Mouse (Mus musculus) stomach, embryonic 16.5 days (tissue): Measurements from ENCODE around the gene Akt1s1. TPM values are rescaled to one million over a fixed set of nuclear protein-coding genes. Genes with fewer than 3 reads are reported as not detected.

Experiments
- ATAC-seq: fragments of 200-750 bp; cut with Nextera tagmentation; 2 replicates; pipeline ENCODE4 v1.8.0; 2017; ENCODE audit warnings: moderate number of reproducible peaks, moderate TSS enrichment; ENCODE audit not compliant: insufficient read depth, low FRiP score
- H3K27ac ChIP-seq: fragments of 300-500 bp; sonication (generic); 2 replicates; pipeline ENCODE4 v1.5.1; 2014; ENCODE audit warnings: low read length
- H3K27me3 ChIP-seq: fragments of 300-500 bp; sonication (generic); 2 replicates; pipeline ENCODE4 v1.6.1; 2014; ENCODE audit warnings: low read length, control low read depth, mixed read lengths; ENCODE audit not compliant: control insufficient read depth, insufficient read depth
- H3K36me3 ChIP-seq: fragments of 300-500 bp; sonication (generic); 2 replicates; pipeline ENCODE4 v1.6.1; 2014; ENCODE audit warnings: low read length; ENCODE audit not compliant: control insufficient read depth, insufficient read depth
- H3K4me1 ChIP-seq: fragments of 300-500 bp; sonication (generic); 2 replicates; pipeline ENCODE4 v1.6.1; 2014; ENCODE audit warnings: low read length, control low read depth, mixed read lengths; ENCODE audit not compliant: control insufficient read depth, insufficient read depth
- H3K4me2 ChIP-seq: fragments of 300-500 bp; sonication (generic); 2 replicates; pipeline ENCODE4 v1.6.1; 2014; ENCODE audit warnings: low read depth, low read length, mixed read lengths
- H3K4me3 ChIP-seq: fragments of 300-500 bp; sonication (generic); replicated peaks from 2 replicates; pipeline ENCODE4 v1.5.1; 2014; ENCODE audit warnings: mild to moderate bottlenecking, low read length
- H3K9ac ChIP-seq: fragments of 300-500 bp; sonication (generic); 2 replicates; pipeline ENCODE4 v1.6.1; 2014; ENCODE audit warnings: low read length
- H3K9me3 ChIP-seq: fragments of 300-500 bp; sonication (generic); replicated peaks from 2 replicates; pipeline ENCODE4 v1.6.1; 2016; ENCODE audit warnings: low read length, control low read depth; ENCODE audit not compliant: control insufficient read depth
- WGBS: fragments of 180-500 bp; shearing (Covaris S2); extraction: QIAGEN DNeasy Blood & Tissue Kit; methylation state at CpG from one replicate; pipeline ENCODE4 v1.1.7; 2014; 5-methylcytosine and 5-hydroxymethylcytosine counted together
- polyA plus RNA-seq: library from polyadenylated mRNA; unstranded; fragments of >200 nt; fragmentation: Nextera tagmentation; extraction: Ambion mirVana; gene quantifications from 2 replicates; pipeline ENCODE4 v1.2.1, GENCODE M21; 2015

Akt1s1 gene
- polyA plus RNA-seq, 1 experiment from 2014 or later, result 83.1 TPM

GRCm38 (mm10) chr7:44888256-44889105, 39.7 kb downstream of the Akt1s1 start:
- Histone ChIP-seq H3K4me3 (no peak overlapping the region), H3K36me3 (peaks cover 3% of the 10 kb centered on the region; the same call in 1 of the 2 replicates), H3K4me2 (no peak overlapping the region), H3K27ac (0 out of 2 replicates have a peak overlapping the region, but pooled peaks have one; percentile 10), H3K9ac (no peak overlapping the region), H3K27me3 (no peaks in the 10 kb centered on the region), H3K4me1 (peaks cover 17% of the 10 kb centered on the region), H3K9me3 (no peaks in the 10 kb centered on the region)
- WGBS, result 77% methylated on average over 13 of the region's 13 CpGs
- no peak for ATAC-seq

GRCm38 (mm10) chr7:44890180-44890579, 41.4 kb downstream of the Akt1s1 start:
- H3K4me3 ChIP-seq, result no peak overlapping the region
- no peak overlapping the region for H3K4me2 ChIP-seq
- H3K36me3 ChIP-seq, result no peaks in the 10 kb centered on the region
- no peak for ATAC-seq
- 72% methylated on average over 6 of the region's 7 CpGs for WGBS
- no peaks in the 10 kb centered on the region for H3K27me3 ChIP-seq
- no peak overlapping the region for H3K27ac ChIP-seq
- H3K9ac ChIP-seq, result 0 out of 2 replicates have a peak overlapping the region, but pooled peaks have one; percentile 24
- H3K9me3 ChIP-seq, result no peaks in the 10 kb centered on the region
- peaks cover 24% of the 10 kb centered on the region for H3K4me1 ChIP-seq

GRCm38 (mm10) chr7:44890737-44891136, 41.9 kb downstream of the Akt1s1 start:
- H3K27ac ChIP-seq, result no peak overlapping the region
- H3K36me3 ChIP-seq, result no peaks in the 10 kb centered on the region
- H3K9me3 ChIP-seq, result no peaks in the 10 kb centered on the region
- ATAC-seq, result no peak
- H3K4me2 ChIP-seq, result peak overlapping the region; percentile 92
- peaks cover 27% of the 10 kb centered on the region for H3K4me1 ChIP-seq
- H3K27me3 ChIP-seq, result no peaks in the 10 kb centered on the region
- 0 out of 2 replicates have a peak overlapping the region, but pooled peaks have one; percentile 94 for H3K9ac ChIP-seq
- WGBS, result 84% methylated on average over 4 of the region's 4 CpGs
- peak overlapping the region; percentile 92; the same call in 1 of the 2 replicates for H3K4me3 ChIP-seq

GRCm38 (mm10) chr7:44891611-44892010, 42.8 kb downstream of the Akt1s1 start:
- Histone ChIP-seq H3K36me3 (no peaks in the 10 kb centered on the region), H3K9ac (peak overlapping the region; percentile 94), H3K27me3 (no peaks in the 10 kb centered on the region), H3K4me1 (peaks cover 29% of the 10 kb centered on the region), H3K27ac (peak overlapping the region; percentile 98), H3K4me3 (peak overlapping the region; percentile 92), H3K9me3 (no peaks in the 10 kb centered on the region), H3K4me2 (peak overlapping the region; percentile 92)
- ATAC-seq, result no peak
- WGBS, result 15% methylated on average over 6 of the region's 6 CpGs

- H3K9me3 ChIP-seq, result no peaks in the 10 kb centered on the region
- H3K27ac ChIP-seq, result peak within 1 kb of the TSS; percentile 98
- H3K27me3 ChIP-seq, result no peaks in the 10 kb centered on the region
- under 1% methylated on average over 56 of the region's 56 CpGs for WGBS
- ATAC-seq, result peak; percentile 79
- H3K4me3 ChIP-seq, result peak within 1 kb of the TSS; percentile 92
- H3K4me2 ChIP-seq, result peak within 1 kb of the TSS; percentile 92
- peak within 1 kb of the TSS; percentile 94 for H3K9ac ChIP-seq
- no peaks in the 10 kb centered on the region for H3K36me3 ChIP-seq
- H3K4me1 ChIP-seq, result peaks cover 37% of the 10 kb centered on the region
These were observed 43.6 kb downstream of the Akt1s1 start, which contains the start of gene Med25 for GRCm38 (mm10) chr7:44892276-44892921. Gene Med25 (minus strand): TSS chr7:44892712.

GRCm38 (mm10) chr7:44893197-44893596, 44.4 kb downstream of the Akt1s1 start:
- Histone ChIP-seq H3K9me3 (no peaks in the 10 kb centered on the region), H3K36me3 (no peaks in the 10 kb centered on the region), H3K4me1 (peaks cover 42% of the 10 kb centered on the region), H3K27me3 (no peaks in the 10 kb centered on the region), H3K4me2 (peak overlapping the region; percentile 44), H3K4me3 (0 out of 2 replicates have a peak overlapping the region, but pooled peaks have one; percentile 11), H3K27ac (peak overlapping the region; percentile 73), H3K9ac (peak overlapping the region; percentile 17; the same call in 1 of the 2 replicates)
- no peak for ATAC-seq
- WGBS, result 15% methylated on average over 8 of the region's 8 CpGs

GRCm38 (mm10) chr7:44894175-44894574, 45.4 kb downstream of the Akt1s1 start:
- Histone ChIP-seq H3K4me1 (peaks cover 46% of the 10 kb centered on the region), H3K9me3 (no peaks in the 10 kb centered on the region), H3K27me3 (no peaks in the 10 kb centered on the region), H3K9ac (no peak overlapping the region), H3K4me2 (no peak overlapping the region), H3K4me3 (no peak overlapping the region), H3K27ac (no peak overlapping the region), H3K36me3 (no peaks in the 10 kb centered on the region)
- WGBS, result 86% methylated on average over 3 of the region's 3 CpGs
- ATAC-seq, result no peak

GRCm38 (mm10) chr7:44895206-44895592, 46.4 kb downstream of the Akt1s1 start:
- WGBS, result 67% methylated on average over 7 of the region's 7 CpGs
- Histone ChIP-seq H3K9me3 (no peaks in the 10 kb centered on the region), H3K27ac (peak overlapping the region; percentile 89; the same call in 1 of the 2 replicates), H3K4me1 (peaks cover 46% of the 10 kb centered on the region), H3K4me2 (peak overlapping the region; percentile 71), H3K4me3 (peak overlapping the region; percentile 69), H3K36me3 (0 out of 2 replicates have a peak, but pooled peaks cover 3% of the 10 kb centered on the region), H3K27me3 (no peaks in the 10 kb centered on the region), H3K9ac (peak overlapping the region; percentile 84)
- no peak for ATAC-seq
